Mouse (Mus musculus): Measurements from ENCODE around the gene Efcab9. TPM values are rescaled to one million over a fixed set of nuclear protein-coding genes. Genes with fewer than 3 reads are reported as not detected.

Gene Efcab9
- total RNA-seq (2014; rRNA removed) (0.34 TPM in 1 of 2 replicates, not detected in the other), polyA plus RNA-seq (2012; rRNA removed) (not detected in 2 replicates)

DNA sequence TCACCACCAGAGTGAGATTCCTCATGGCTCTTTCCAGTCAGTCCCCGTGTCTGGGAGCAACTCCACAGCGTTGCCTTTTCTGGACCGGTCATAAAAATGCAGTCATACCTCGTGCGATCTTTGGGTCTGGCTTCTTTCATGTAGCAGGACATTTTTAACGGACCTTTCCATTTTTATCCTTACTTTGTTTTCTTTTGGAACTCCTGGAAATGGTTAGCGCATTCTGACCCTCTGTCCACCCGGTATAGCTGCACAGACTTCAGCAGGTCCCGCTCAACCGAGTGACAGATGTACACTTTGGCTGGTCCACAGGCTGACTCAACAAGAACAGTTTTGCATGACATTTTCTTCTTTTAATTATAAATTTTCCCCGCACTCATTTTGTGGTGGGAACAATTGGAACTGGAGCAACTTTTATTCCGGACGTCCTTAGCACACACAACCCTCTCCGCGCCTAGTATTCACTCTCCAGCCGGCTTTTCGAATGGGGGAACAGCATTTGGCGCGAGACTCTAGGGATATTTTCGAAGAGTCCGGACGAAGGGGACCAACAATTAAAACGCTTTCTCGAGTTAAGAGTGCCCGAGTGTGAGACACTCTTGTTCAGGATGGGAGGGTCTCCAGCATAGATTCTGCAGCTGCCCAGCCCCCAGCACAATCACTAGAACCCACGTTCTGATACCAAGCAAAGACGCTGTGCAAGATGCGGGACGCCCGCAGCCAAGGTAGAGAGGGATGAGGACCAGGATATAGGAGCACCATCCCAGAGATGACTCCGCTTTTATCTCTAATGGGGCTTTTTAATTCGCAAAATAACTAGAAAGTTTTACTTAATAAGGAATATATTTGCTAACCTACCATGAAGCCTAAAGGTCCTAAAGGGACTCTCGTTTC is at the start of gene Efcab9:
Efcab9 (minus strand) TSS at position 211 of the 894 bp plus-strand sequence.
- Histone ChIP-seq H3K27ac (replicated peaks; ENCODE audit: insufficient read depth, low read depth, low read length) (peak within 1 kb of the TSS; percentile 24; the same call in 1 of the 2 replicates), H3K4me1 (ENCODE audit: control insufficient read depth, insufficient read depth, low read length) (peaks cover 1% of the 10 kb centered on the region; the same call in 1 of the 2 replicates)
- 8% methylated on average over 33 of the region's 33 CpGs for WGBS

GRCm38 (mm10) chr11:32581031-32581430 is 49.1 kb upstream of the Efcab9 start:
- no peak overlapping the region for H3K9ac ChIP-seq (ENCODE audit: low read depth, low read length)

More for the DNA sequence above, at the start of gene Efcab9:
- TF ChIP-seq POLR2A (IDR thresholded peaks at IDR 0.05; ENCODE audit: extremely low read depth, insufficient read depth, low read length), result no peak
- no peak for TF ChIP-seq CTCF (IDR thresholded peaks at IDR 0.05; ENCODE audit: low read depth, low read length)
- DNase-seq (ENCODE audit: extremely low read depth, low read depth, low spot score), result no peak
- Histone ChIP-seq H3K79me2 (ENCODE audit: control insufficient read depth, insufficient read depth, low read length) (no peaks in the 10 kb centered on the region), H3K27me3 (ENCODE audit: control insufficient read depth, insufficient read depth, low read length) (peaks cover 2% of the 10 kb centered on the region; the same call in 1 of the 2 replicates), H3K4me3 (ENCODE audit: insufficient read depth, low read depth, low read length) (peak within 1 kb of the TSS; percentile 81), H3K36me3 (ENCODE audit: control insufficient read depth, insufficient read depth, low read length) (no peaks in the 10 kb centered on the region), H3K9ac (ENCODE audit: low read depth, low read length) (peak within 1 kb of the TSS; percentile 74)

DNA sequence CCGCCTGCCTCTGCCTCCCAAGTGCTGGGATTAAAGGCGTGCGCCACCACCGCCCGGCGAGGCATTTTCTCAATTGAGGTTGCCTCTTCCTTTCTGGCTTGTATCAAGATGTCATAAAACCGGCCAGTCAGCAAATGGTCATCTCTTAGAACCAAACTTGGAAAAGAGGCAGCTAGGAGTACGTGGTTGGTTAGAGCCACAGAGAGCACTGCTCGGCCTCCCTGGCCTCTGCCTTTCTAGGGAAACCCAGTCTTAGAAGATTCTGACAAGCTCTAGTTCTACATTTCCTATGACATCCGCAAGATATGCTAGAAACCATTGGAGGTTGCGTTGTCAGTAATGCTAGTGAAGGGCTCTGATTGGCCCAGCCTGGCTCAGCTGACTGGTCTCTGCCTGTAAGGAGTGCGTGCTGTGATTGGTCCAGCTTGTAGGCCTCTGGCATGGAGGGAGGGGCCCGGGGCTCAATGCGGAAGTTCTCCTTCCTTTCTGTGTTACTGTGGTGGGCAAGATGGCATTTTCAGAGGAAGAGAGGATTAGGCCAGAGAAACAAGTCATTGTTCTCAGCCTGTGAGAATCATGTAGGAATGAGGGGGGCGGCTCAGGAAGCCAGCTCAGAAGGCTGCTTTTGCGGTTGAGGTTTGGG is 48.5 kb upstream of the Efcab9 start:
- no peaks in the 10 kb centered on the region for H3K79me2 ChIP-seq (ENCODE audit: control insufficient read depth, insufficient read depth, low read length)
- no peak overlapping the region for H3K4me3 ChIP-seq (ENCODE audit: insufficient read depth, low read depth, low read length)
- no peak overlapping the region for H3K27ac ChIP-seq (replicated peaks; ENCODE audit: insufficient read depth, low read depth, low read length)
- no peaks in the 10 kb centered on the region for H3K4me1 ChIP-seq (ENCODE audit: control insufficient read depth, insufficient read depth, low read length)
- peak; percentile 19 for DNase-seq (ENCODE audit: extremely low read depth, low read depth, low spot score)
- TF ChIP-seq POLR2A (IDR thresholded peaks at IDR 0.05; ENCODE audit: extremely low read depth, insufficient read depth, low read length) (no peak), CTCF (IDR thresholded peaks at IDR 0.05; ENCODE audit: low read depth, low read length) (no peak)
- no peaks in the 10 kb centered on the region for H3K27me3 ChIP-seq (ENCODE audit: control insufficient read depth, insufficient read depth, low read length)
- 91% methylated on average over 16 of the region's 16 CpGs for WGBS
- no peak overlapping the region for H3K9ac ChIP-seq (ENCODE audit: low read depth, low read length)
- H3K36me3 ChIP-seq (ENCODE audit: control insufficient read depth, insufficient read depth, low read length), result no peaks in the 10 kb centered on the region

More at GRCm38 (mm10) chr11:32581031-32581430, 49.1 kb upstream of the Efcab9 start:
- H3K27me3 ChIP-seq (ENCODE audit: control insufficient read depth, insufficient read depth, low read length), result no peaks in the 10 kb centered on the region
- no peaks in the 10 kb centered on the region for H3K36me3 ChIP-seq (ENCODE audit: control insufficient read depth, insufficient read depth, low read length)
- no peaks in the 10 kb centered on the region for H3K79me2 ChIP-seq (ENCODE audit: control insufficient read depth, insufficient read depth, low read length)
- 67% methylated on average over 2 of the region's 2 CpGs for WGBS
- no peak overlapping the region for H3K4me3 ChIP-seq (ENCODE audit: insufficient read depth, low read depth, low read length)
- no peak for DNase-seq (ENCODE audit: extremely low read depth, low read depth, low spot score)
- no peak for TF ChIP-seq POLR2A (IDR thresholded peaks at IDR 0.05; ENCODE audit: extremely low read depth, insufficient read depth, low read length)
- no peak for TF ChIP-seq CTCF (IDR thresholded peaks at IDR 0.05; ENCODE audit: low read depth, low read length)
- no peaks in the 10 kb centered on the region for H3K4me1 ChIP-seq (ENCODE audit: control insufficient read depth, insufficient read depth, low read length)
- H3K27ac ChIP-seq (replicated peaks; ENCODE audit: insufficient read depth, low read depth, low read length), result no peak overlapping the region

DNA sequence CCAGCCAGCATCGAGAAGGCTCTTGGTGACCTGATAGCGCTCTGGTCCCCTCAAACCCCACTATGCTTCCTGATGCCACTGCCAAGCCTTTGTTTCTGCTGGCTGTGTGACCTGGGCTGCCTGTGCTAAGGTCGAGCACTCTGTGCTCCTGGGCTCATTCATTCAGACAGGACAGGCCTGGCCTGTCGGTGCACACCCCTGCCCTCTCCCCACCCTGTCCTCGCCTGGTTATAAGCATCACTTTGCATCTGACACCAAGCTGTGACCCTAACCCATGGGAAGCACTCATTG is 44.8 kb upstream of the Efcab9 start:
- TF ChIP-seq POLR2A (IDR thresholded peaks at IDR 0.05; ENCODE audit: extremely low read depth, insufficient read depth, low read length), result no peak
- TF ChIP-seq CTCF (IDR thresholded peaks at IDR 0.05; ENCODE audit: low read depth, low read length), result no peak
- no peak overlapping the region for H3K9ac ChIP-seq (ENCODE audit: low read depth, low read length)
- no peaks in the 10 kb centered on the region for H3K4me1 ChIP-seq (ENCODE audit: control insufficient read depth, insufficient read depth, low read length)
- H3K27ac ChIP-seq (replicated peaks; ENCODE audit: insufficient read depth, low read depth, low read length), result no peak overlapping the region
- no peaks in the 10 kb centered on the region for H3K27me3 ChIP-seq (ENCODE audit: control insufficient read depth, insufficient read depth, low read length)
- H3K36me3 ChIP-seq (ENCODE audit: control insufficient read depth, insufficient read depth, low read length), result no peaks in the 10 kb centered on the region
- WGBS, result 58% methylated on average over 5 of the region's 5 CpGs
- H3K79me2 ChIP-seq (ENCODE audit: control insufficient read depth, insufficient read depth, low read length), result no peaks in the 10 kb centered on the region
- no peak overlapping the region for H3K4me3 ChIP-seq (ENCODE audit: insufficient read depth, low read depth, low read length)
- DNase-seq (ENCODE audit: extremely low read depth, low read depth, low spot score), result no peak

DNA sequence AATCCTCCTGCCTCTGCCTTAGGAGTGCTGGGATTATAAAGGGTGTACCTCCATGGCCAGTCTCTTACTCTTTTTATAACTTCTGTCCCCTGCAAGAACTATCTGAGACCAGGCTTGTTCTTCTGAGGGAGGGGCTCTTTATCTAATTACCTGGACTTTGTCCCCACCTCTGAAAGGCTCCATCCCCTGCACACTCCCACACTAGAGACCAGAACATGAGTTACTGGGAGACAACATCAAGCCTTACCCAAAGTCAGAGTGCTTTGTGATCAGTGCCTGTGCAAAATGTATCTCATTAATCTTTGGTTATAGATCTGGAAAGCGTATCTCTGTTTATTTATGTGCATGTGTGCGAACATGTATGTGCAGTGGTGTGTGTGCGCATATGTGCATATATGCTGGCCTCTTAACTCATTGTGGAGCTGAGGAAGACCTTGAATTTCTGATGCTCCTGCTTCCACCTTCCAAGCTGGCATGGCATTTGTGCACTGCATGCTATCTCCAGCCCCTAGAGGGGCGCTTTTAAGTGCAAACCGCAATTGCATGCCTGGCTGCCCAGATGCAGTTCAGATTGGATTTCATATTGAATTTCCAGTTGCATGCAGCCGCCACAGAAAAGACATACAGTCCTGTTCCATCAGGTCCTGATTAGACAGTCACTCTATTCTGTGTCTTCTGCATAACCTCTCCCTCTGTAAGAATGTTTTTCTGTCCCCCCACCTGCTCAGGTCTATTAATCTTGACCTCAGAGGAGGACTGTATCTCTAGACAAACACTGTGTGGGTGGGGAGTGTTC is 44.3 kb upstream of the Efcab9 start:
- WGBS, result 84% methylated on average over 6 of the region's 6 CpGs
- no peaks in the 10 kb centered on the region for H3K36me3 ChIP-seq (ENCODE audit: control insufficient read depth, insufficient read depth, low read length)
- H3K27me3 ChIP-seq (ENCODE audit: control insufficient read depth, insufficient read depth, low read length), result no peaks in the 10 kb centered on the region
- no peaks in the 10 kb centered on the region for H3K4me1 ChIP-seq (ENCODE audit: control insufficient read depth, insufficient read depth, low read length)
- no peak overlapping the region for H3K27ac ChIP-seq (replicated peaks; ENCODE audit: insufficient read depth, low read depth, low read length)
- no peak for DNase-seq (ENCODE audit: extremely low read depth, low read depth, low spot score)
- H3K9ac ChIP-seq (ENCODE audit: low read depth, low read length), result no peak overlapping the region
- TF ChIP-seq POLR2A (IDR thresholded peaks at IDR 0.05; ENCODE audit: extremely low read depth, insufficient read depth, low read length), result no peak
- no peak for TF ChIP-seq CTCF (IDR thresholded peaks at IDR 0.05; ENCODE audit: low read depth, low read length)
- no peaks in the 10 kb centered on the region for H3K79me2 ChIP-seq (ENCODE audit: control insufficient read depth, insufficient read depth, low read length)
- no peak overlapping the region for H3K4me3 ChIP-seq (ENCODE audit: insufficient read depth, low read depth, low read length)

All from liver, adult 2 months (tissue).